Mouse (Mus musculus): ENCODE data around the gene D430041D05Rik. TPM values are rescaled to one million over a fixed set of nuclear protein-coding genes. Genes with fewer than 3 reads are reported as not detected.

Gene D430041D05Rik
- polyA plus RNA-seq, 1 experiment from 2014 or later = 7.9 TPM

- H3K27me3 ChIP-seq (replicated peaks; ENCODE audit: control insufficient read depth, insufficient read depth, low read length) = no peaks in the 10 kb centered on the region
- 93% methylated on average over 8 of the region's 8 CpGs for WGBS
- DNase-seq (ENCODE audit: low spot score) (no peak), ATAC-seq (no peak)
- H3K4me1 ChIP-seq (ENCODE audit: control insufficient read depth, insufficient read depth, low read length) = peaks cover 8% of the 10 kb centered on the region
- no peaks in the 10 kb centered on the region for H3K36me3 ChIP-seq (ENCODE audit: control insufficient read depth, insufficient read depth, low read length)
- no peak overlapping the region for H3K4me2 ChIP-seq (ENCODE audit: low read length)
- H3K9ac ChIP-seq (ENCODE audit: low read length) = no peak overlapping the region
- no peaks in the 10 kb centered on the region for H3K9me3 ChIP-seq (replicated peaks; ENCODE audit: control insufficient read depth, low read length)
- no peak overlapping the region for H3K27ac ChIP-seq (ENCODE audit: low read depth, low read length)
- H3K4me3 ChIP-seq (ENCODE audit: low read depth, low read length) = no peak overlapping the region
Observed at GRCm38 (mm10) chr2:104179636-104180035, 231.2 kb downstream of the D430041D05Rik start.

GRCm38 (mm10) chr2:104178251-104178650 lies 232.6 kb downstream of the D430041D05Rik start:
- ATAC-seq (no peak), DNase-seq (ENCODE audit: low spot score) (no peak)
- no peak overlapping the region for H3K9ac ChIP-seq (ENCODE audit: low read length)
- H3K4me2 ChIP-seq (ENCODE audit: low read length) = no peak overlapping the region
- WGBS = 89% methylated on average over 4 of the region's 4 CpGs
- H3K9me3 ChIP-seq (replicated peaks; ENCODE audit: control insufficient read depth, low read length) = no peaks in the 10 kb centered on the region
- H3K27me3 ChIP-seq (replicated peaks; ENCODE audit: control insufficient read depth, insufficient read depth, low read length) = no peaks in the 10 kb centered on the region
- H3K4me1 ChIP-seq (ENCODE audit: control insufficient read depth, insufficient read depth, low read length) = peaks cover 8% of the 10 kb centered on the region
- no peak overlapping the region for H3K27ac ChIP-seq (ENCODE audit: low read depth, low read length)
- no peak overlapping the region for H3K4me3 ChIP-seq (ENCODE audit: low read depth, low read length)
- no peaks in the 10 kb centered on the region for H3K36me3 ChIP-seq (ENCODE audit: control insufficient read depth, insufficient read depth, low read length)

- no peak overlapping the region for H3K4me2 ChIP-seq (ENCODE audit: low read length)
- ATAC-seq = peak; percentile 72
- no peak overlapping the region for H3K9ac ChIP-seq (ENCODE audit: low read length)
- no peaks in the 10 kb centered on the region for H3K27me3 ChIP-seq (replicated peaks; ENCODE audit: control insufficient read depth, insufficient read depth, low read length)
- WGBS = 63% methylated on average over 13 of the region's 13 CpGs
- no peak overlapping the region for H3K4me3 ChIP-seq (ENCODE audit: low read depth, low read length)
- no peaks in the 10 kb centered on the region for H3K36me3 ChIP-seq (ENCODE audit: control insufficient read depth, insufficient read depth, low read length)
- no peaks in the 10 kb centered on the region for H3K9me3 ChIP-seq (replicated peaks; ENCODE audit: control insufficient read depth, low read length)
- peak; percentile 54 for DNase-seq (ENCODE audit: low spot score)
- H3K27ac ChIP-seq (ENCODE audit: low read depth, low read length) = no peak overlapping the region
- H3K4me1 ChIP-seq (ENCODE audit: control insufficient read depth, insufficient read depth, low read length) = peaks cover 8% of the 10 kb centered on the region
Observed at GRCm38 (mm10) chr2:104176979-104177704, 233.7 kb downstream of the D430041D05Rik start.

GRCm38 (mm10) chr2:104176166-104176978 lies 234.4 kb downstream of the D430041D05Rik start:
- Histone ChIP-seq H3K27ac (ENCODE audit: low read depth, low read length) (no peak overlapping the region), H3K4me2 (ENCODE audit: low read length) (no peak overlapping the region), H3K4me3 (ENCODE audit: low read depth, low read length) (no peak overlapping the region), H3K4me1 (ENCODE audit: control insufficient read depth, insufficient read depth, low read length) (peaks cover 8% of the 10 kb centered on the region), H3K27me3 (replicated peaks; ENCODE audit: control insufficient read depth, insufficient read depth, low read length) (no peaks in the 10 kb centered on the region), H3K9me3 (replicated peaks; ENCODE audit: control insufficient read depth, low read length) (no peaks in the 10 kb centered on the region), H3K9ac (ENCODE audit: low read length) (no peak overlapping the region), H3K36me3 (ENCODE audit: control insufficient read depth, insufficient read depth, low read length) (no peaks in the 10 kb centered on the region)
- ATAC-seq (peak; percentile 63; the same call in 1 of the 2 replicates), DNase-seq (ENCODE audit: low spot score) (peak; percentile 71)
- 46% methylated on average over 17 of the region's 17 CpGs for WGBS

GRCm38 (mm10) chr2:104175476-104176165 lies 235.2 kb downstream of the D430041D05Rik start:
- Histone ChIP-seq H3K27me3 (replicated peaks; ENCODE audit: control insufficient read depth, insufficient read depth, low read length) (no peaks in the 10 kb centered on the region), H3K4me2 (ENCODE audit: low read length) (no peak overlapping the region), H3K27ac (ENCODE audit: low read depth, low read length) (no peak overlapping the region), H3K4me3 (ENCODE audit: low read depth, low read length) (no peak overlapping the region), H3K4me1 (ENCODE audit: control insufficient read depth, insufficient read depth, low read length) (peaks cover 8% of the 10 kb centered on the region), H3K9me3 (replicated peaks; ENCODE audit: control insufficient read depth, low read length) (no peaks in the 10 kb centered on the region), H3K9ac (ENCODE audit: low read length) (no peak overlapping the region), H3K36me3 (ENCODE audit: control insufficient read depth, insufficient read depth, low read length) (no peaks in the 10 kb centered on the region)
- 86% methylated on average over 9 of the region's 9 CpGs for WGBS
- DNase-seq (ENCODE audit: low spot score) (no peak), ATAC-seq (no peak)

- 95% methylated on average over 3 of the region's 3 CpGs for WGBS
Observed at GRCm38 (mm10) chr2:104173431-104173830, 237.4 kb downstream of the D430041D05Rik start.

GRCm38 (mm10) chr2:104172695-104173348 lies 238.0 kb downstream of the D430041D05Rik start:
- WGBS = 77% methylated on average over 11 of the region's 11 CpGs
- DNase-seq (ENCODE audit: low spot score) = no peak
- Histone ChIP-seq H3K4me2 (ENCODE audit: low read length) (no peak overlapping the region), H3K9ac (ENCODE audit: low read length) (no peak overlapping the region), H3K4me1 (ENCODE audit: control insufficient read depth, insufficient read depth, low read length) (peaks cover 18% of the 10 kb centered on the region), H3K9me3 (replicated peaks; ENCODE audit: control insufficient read depth, low read length) (no peaks in the 10 kb centered on the region), H3K4me3 (ENCODE audit: low read depth, low read length) (no peak overlapping the region), H3K27ac (ENCODE audit: low read depth, low read length) (no peak overlapping the region), H3K27me3 (replicated peaks; ENCODE audit: control insufficient read depth, insufficient read depth, low read length) (no peaks in the 10 kb centered on the region), H3K36me3 (ENCODE audit: control insufficient read depth, insufficient read depth, low read length) (no peaks in the 10 kb centered on the region)
- no peak for ATAC-seq

More at GRCm38 (mm10) chr2:104173431-104173830, 237.4 kb downstream of the D430041D05Rik start:
- H3K36me3 ChIP-seq (ENCODE audit: control insufficient read depth, insufficient read depth, low read length) = no peaks in the 10 kb centered on the region
- no peak overlapping the region for H3K4me3 ChIP-seq (ENCODE audit: low read depth, low read length)
- no peak overlapping the region for H3K4me2 ChIP-seq (ENCODE audit: low read length)
- no peaks in the 10 kb centered on the region for H3K9me3 ChIP-seq (replicated peaks; ENCODE audit: control insufficient read depth, low read length)
- DNase-seq (ENCODE audit: low spot score) (no peak), ATAC-seq (no peak)
- no peaks in the 10 kb centered on the region for H3K27me3 ChIP-seq (replicated peaks; ENCODE audit: control insufficient read depth, insufficient read depth, low read length)
- H3K4me1 ChIP-seq (ENCODE audit: control insufficient read depth, insufficient read depth, low read length) = peaks cover 12% of the 10 kb centered on the region
- H3K9ac ChIP-seq (ENCODE audit: low read length) = no peak overlapping the region
- H3K27ac ChIP-seq (ENCODE audit: low read depth, low read length) = no peak overlapping the region

- Histone ChIP-seq H3K4me1 (ENCODE audit: control insufficient read depth, insufficient read depth, low read length) (peaks cover 10% of the 10 kb centered on the region), H3K4me3 (ENCODE audit: low read depth, low read length) (no peak overlapping the region), H3K4me2 (ENCODE audit: low read length) (0 out of 2 replicates have a peak overlapping the region, but pooled peaks have one; percentile 18), H3K27me3 (replicated peaks; ENCODE audit: control insufficient read depth, insufficient read depth, low read length) (no peaks in the 10 kb centered on the region), H3K27ac (ENCODE audit: low read depth, low read length) (no peak overlapping the region), H3K9me3 (replicated peaks; ENCODE audit: control insufficient read depth, low read length) (no peaks in the 10 kb centered on the region), H3K36me3 (ENCODE audit: control insufficient read depth, insufficient read depth, low read length) (no peaks in the 10 kb centered on the region), H3K9ac (ENCODE audit: low read length) (no peak overlapping the region)
- 24% methylated on average over 17 of the region's 17 CpGs for WGBS
- ATAC-seq = peak; percentile 67
- DNase-seq (ENCODE audit: low spot score) = peak; percentile 53
Observed at GRCm38 (mm10) chr2:104168186-104168896, 242.5 kb downstream of the D430041D05Rik start.

All from forebrain, embryonic 14.5 days (tissue).